Mouse (Mus musculus) frontal cortex, adult (tissue): Measurements from ENCODE around the gene Hbb-bh2.
"Not testable (repeated sequence)": the region's sequence is repeated elsewhere in the genome, so short reads cannot be mapped to it uniquely, and the experiment has no call there.

Experiments
- ATAC-seq: cut with Nextera tagmentation; 2 replicates; pipeline ENCODE4 v1.9.2; 2017; ENCODE audit warnings: mild to moderate bottlenecking, moderate library complexity, mixed read lengths; ENCODE audit not compliant: low TSS enrichment

Hbb-bh2 gene

GRCm38 (mm10) chr7:103812174-103812573, 28.1 kb downstream of the Hbb-bh2 start:
- no peak for ATAC-seq

- no peak for ATAC-seq
Observed at GRCm38 (mm10) chr7:103811223-103811845, 29.0 kb downstream of the Hbb-bh2 start.

- ATAC-seq = no peak
Observed at GRCm38 (mm10) chr7:103810746-103811145, 29.6 kb downstream of the Hbb-bh2 start.

GRCm38 (mm10) chr7:103810296-103810695, 30.0 kb downstream of the Hbb-bh2 start:
- no peak for ATAC-seq

- ATAC-seq = no peak
Observed at GRCm38 (mm10) chr7:103809801-103810155, 30.5 kb downstream of the Hbb-bh2 start.

- no peak for ATAC-seq
Observed at GRCm38 (mm10) chr7:103808971-103809800, 31.1 kb downstream of the Hbb-bh2 start.

GRCm38 (mm10) chr7:103808120-103808519, 32.2 kb downstream of the Hbb-bh2 start:
- not testable (repeated sequence) for ATAC-seq

- peak; percentile 62 for ATAC-seq
Observed at GRCm38 (mm10) chr7:103806856-103807255, 33.5 kb downstream of the Hbb-bh2 start.

- no peak for ATAC-seq
Observed at GRCm38 (mm10) chr7:103792669-103793388, 47.5 kb downstream of the Hbb-bh2 start.

- ATAC-seq = no peak
Observed at GRCm38 (mm10) chr7:103791721-103792120, 48.6 kb downstream of the Hbb-bh2 start, which contains the start of gene Olfr67. Olfr67 (minus strand) TSS chr7:103791821.
